Mouse (Mus musculus): ENCODE measurements around the gene Ect2. TPM values are rescaled to one million over a fixed set of nuclear protein-coding genes. Genes with fewer than 3 reads are reported as not detected.

Gene Ect2
- polyA plus RNA-seq, 1 experiment from 2014 or later, result 52.3 TPM

DNA sequence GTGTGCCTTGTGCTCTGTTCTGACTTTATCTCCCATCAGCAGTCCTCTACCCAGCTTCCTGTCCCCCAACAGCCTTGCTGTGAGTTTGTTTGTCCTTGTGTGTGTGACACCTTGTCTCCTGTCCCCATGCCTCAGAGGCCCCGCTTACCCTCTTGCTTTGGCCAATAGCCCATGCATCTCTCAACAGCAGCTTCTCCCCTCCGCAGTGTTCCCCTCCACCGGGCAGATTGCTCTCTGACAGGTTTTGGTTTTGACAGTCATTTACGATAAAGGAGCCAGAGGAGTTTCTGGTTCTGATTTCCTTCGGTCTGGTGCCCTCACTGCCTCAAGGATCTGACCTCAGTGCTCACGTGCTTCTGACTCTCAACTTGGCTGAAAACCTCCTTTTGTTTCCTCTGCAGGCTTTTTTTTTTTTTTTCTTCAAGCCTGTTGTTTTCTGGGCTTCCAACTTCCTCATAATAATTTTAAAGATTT lies 40.2 kb upstream of the Ect2 start:
- Histone ChIP-seq H3K4me1 (ENCODE audit: control insufficient read depth in 2 of 2, insufficient read depth in 2 of 2, low read length in 2 of 2) (peaks cover 31 to 52% of the 10 kb centered on the region in 2 experiments), H3K27ac (replicated peaks in 1 of 2; ENCODE audit: control insufficient read depth in 1 of 2, insufficient read depth in 1 of 2, low read depth in 2 of 2, low read length in 2 of 2) (peak overlapping the region; percentile 75 to 79), H3K9ac (ENCODE audit: low read length) (no peak overlapping the region), H3K4me3 (ENCODE audit: control insufficient read depth in 1 of 2, insufficient read depth in 1 of 2, low read depth in 1 of 2, low read length in 2 of 2) (no peak overlapping the region), H3K9me3 (ENCODE audit: control insufficient read depth, low read length) (no peaks in the 10 kb centered on the region), H3K4me2 (ENCODE audit: low read length) (peak overlapping the region; percentile 12; the same call in 1 of the 2 replicates), H3K36me3 (ENCODE audit: control insufficient read depth, insufficient read depth, low read length) (no peaks in the 10 kb centered on the region), H3K27me3 (ENCODE audit: control insufficient read depth, insufficient read depth, low read length) (no peaks in the 10 kb centered on the region)
- ATAC-seq (ENCODE audit: insufficient number of reproducible peaks, insufficient read depth, low FRiP score, low read depth), result peak; percentile 71
- 6% methylated on average over 6 of the region's 6 CpGs for WGBS

GRCm38 (mm10) chr3:27191856-27192255 lies 38.2 kb upstream of the Ect2 start:
- H3K36me3 ChIP-seq (ENCODE audit: control insufficient read depth, insufficient read depth, low read length), result no peaks in the 10 kb centered on the region
- no peak overlapping the region for H3K9ac ChIP-seq (ENCODE audit: low read length)
- peaks cover 31 to 52% of the 10 kb centered on the region in 2 experiments for H3K4me1 ChIP-seq (ENCODE audit: control insufficient read depth in 2 of 2, insufficient read depth in 2 of 2, low read length in 2 of 2)
- ATAC-seq (ENCODE audit: insufficient number of reproducible peaks, insufficient read depth, low FRiP score, low read depth), result no peak
- WGBS, result 45% methylated on average over 6 of the region's 6 CpGs
- H3K27me3 ChIP-seq (ENCODE audit: control insufficient read depth, insufficient read depth, low read length), result no peaks in the 10 kb centered on the region
- no peaks in the 10 kb centered on the region for H3K9me3 ChIP-seq (ENCODE audit: control insufficient read depth, low read length)
- no peak overlapping the region for H3K4me2 ChIP-seq (ENCODE audit: low read length)
- H3K27ac ChIP-seq (replicated peaks in 1 of 2; ENCODE audit: control insufficient read depth in 1 of 2, insufficient read depth in 1 of 2, low read depth in 2 of 2, low read length in 2 of 2), result peak overlapping the region; percentile 75 to 79
- no peak overlapping the region for H3K4me3 ChIP-seq (ENCODE audit: control insufficient read depth in 1 of 2, insufficient read depth in 1 of 2, low read depth in 1 of 2, low read length in 2 of 2)

GRCm38 (mm10) chr3:27190865-27191264 lies 37.2 kb upstream of the Ect2 start:
- H3K9me3 ChIP-seq (ENCODE audit: control insufficient read depth, low read length), result no peaks in the 10 kb centered on the region
- H3K36me3 ChIP-seq (ENCODE audit: control insufficient read depth, insufficient read depth, low read length), result no peaks in the 10 kb centered on the region
- WGBS, result 85% methylated on average over 4 of the region's 4 CpGs
- no peak overlapping the region for H3K4me2 ChIP-seq (ENCODE audit: low read length)
- ATAC-seq (ENCODE audit: insufficient number of reproducible peaks, insufficient read depth, low FRiP score, low read depth), result no peak
- H3K4me3 ChIP-seq (ENCODE audit: control insufficient read depth in 1 of 2, insufficient read depth in 1 of 2, low read depth in 1 of 2, low read length in 2 of 2), result no peak overlapping the region
- H3K9ac ChIP-seq (ENCODE audit: low read length), result no peak overlapping the region
- no peaks in the 10 kb centered on the region for H3K27me3 ChIP-seq (ENCODE audit: control insufficient read depth, insufficient read depth, low read length)
- H3K4me1 ChIP-seq (ENCODE audit: control insufficient read depth in 2 of 2, insufficient read depth in 2 of 2, low read length in 2 of 2), result peaks cover 31 to 52% of the 10 kb centered on the region in 2 experiments
- peak overlapping the region in 1 of 2 experiments; percentile 79; a peak in 1 of 4 replicates for H3K27ac ChIP-seq (replicated peaks in 1 of 2; ENCODE audit: control insufficient read depth in 1 of 2, insufficient read depth in 1 of 2, low read depth in 2 of 2, low read length in 2 of 2)

DNA sequence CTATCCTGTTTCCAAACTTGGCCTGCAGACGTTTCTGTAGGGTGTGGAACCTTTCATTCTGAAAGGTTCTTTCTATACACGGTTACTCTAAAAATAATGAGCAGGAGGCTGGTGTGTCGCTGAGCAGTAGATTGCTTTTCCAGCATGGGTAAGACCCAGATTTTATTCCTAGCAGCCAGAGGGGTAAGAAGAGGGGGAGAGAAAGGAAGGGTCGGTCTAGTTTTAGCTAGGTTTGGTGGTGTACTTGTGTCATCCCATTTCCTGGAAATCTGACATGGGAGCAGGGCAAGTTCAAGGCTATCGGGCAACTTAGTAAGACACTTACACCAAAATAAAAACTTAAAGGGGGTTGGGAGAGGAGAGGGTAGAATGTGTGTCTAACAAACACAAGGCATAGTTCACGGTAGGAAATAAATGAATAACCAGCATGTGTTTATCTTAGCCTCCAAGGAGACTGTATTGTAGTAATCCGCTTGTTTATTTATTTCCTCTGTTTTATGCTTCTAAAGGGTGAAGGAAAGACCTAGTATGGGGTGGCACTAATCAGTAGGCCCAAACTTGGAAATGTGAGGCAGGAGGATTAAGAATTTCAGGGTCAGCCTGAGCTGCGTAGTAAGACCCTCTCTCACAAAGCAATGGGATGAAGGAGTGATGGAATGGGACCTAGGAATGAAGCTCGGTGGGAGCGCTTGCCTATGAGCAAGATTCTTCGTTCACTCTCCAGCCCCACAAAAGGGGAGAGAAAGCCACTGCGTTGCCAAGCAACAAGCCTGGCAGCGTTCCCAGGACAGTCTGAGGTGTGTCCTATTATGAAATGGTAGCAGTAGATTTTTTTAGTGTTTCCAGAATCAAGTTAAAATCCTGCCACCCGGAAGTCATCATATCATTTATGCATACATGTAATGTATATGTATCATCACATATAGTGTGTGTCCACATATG lies 35.9 kb upstream of the Ect2 start:
- no peaks in the 10 kb centered on the region for H3K27me3 ChIP-seq (ENCODE audit: control insufficient read depth, insufficient read depth, low read length)
- peak overlapping the region; percentile 21; the same call in 1 of the 2 replicates for H3K4me2 ChIP-seq (ENCODE audit: low read length)
- H3K9ac ChIP-seq (ENCODE audit: low read length), result no peak overlapping the region
- no peak for ATAC-seq (ENCODE audit: insufficient number of reproducible peaks, insufficient read depth, low FRiP score, low read depth)
- peaks cover 31 to 52% of the 10 kb centered on the region in 2 experiments for H3K4me1 ChIP-seq (ENCODE audit: control insufficient read depth in 2 of 2, insufficient read depth in 2 of 2, low read length in 2 of 2)
- peaks cover 5% of the 10 kb centered on the region; the same call in 1 of the 2 replicates for H3K36me3 ChIP-seq (ENCODE audit: control insufficient read depth, insufficient read depth, low read length)
- H3K4me3 ChIP-seq (ENCODE audit: control insufficient read depth in 1 of 2, insufficient read depth in 1 of 2, low read depth in 1 of 2, low read length in 2 of 2), result no peak overlapping the region
- WGBS, result 45% methylated on average over 14 of the region's 14 CpGs
- no peaks in the 10 kb centered on the region for H3K9me3 ChIP-seq (ENCODE audit: control insufficient read depth, low read length)
- no peak overlapping the region for H3K27ac ChIP-seq (replicated peaks in 1 of 2; ENCODE audit: control insufficient read depth in 1 of 2, insufficient read depth in 1 of 2, low read depth in 2 of 2, low read length in 2 of 2)

DNA sequence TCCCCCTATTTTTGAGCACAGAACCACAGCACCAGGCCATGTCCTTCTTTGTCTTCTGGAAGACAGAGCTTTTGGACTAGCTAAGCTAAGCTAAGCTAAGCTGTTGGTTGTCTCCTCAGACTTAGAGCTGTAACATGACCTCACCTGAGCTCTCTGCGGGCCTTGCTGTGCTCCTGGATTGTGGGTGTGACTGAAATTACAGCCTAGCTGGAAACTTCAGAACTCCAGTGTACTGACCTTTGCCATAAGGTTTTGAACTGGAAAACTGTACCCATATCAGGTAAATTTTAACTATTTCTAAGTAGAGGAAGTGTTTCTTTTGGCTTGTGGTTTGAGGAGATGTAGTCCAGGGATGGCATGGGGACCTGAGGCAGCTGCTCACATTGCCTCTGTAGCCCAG lies 34.7 kb upstream of the Ect2 start:
- 70% methylated on average over 1 of the region's 1 CpGs for WGBS

DNA sequence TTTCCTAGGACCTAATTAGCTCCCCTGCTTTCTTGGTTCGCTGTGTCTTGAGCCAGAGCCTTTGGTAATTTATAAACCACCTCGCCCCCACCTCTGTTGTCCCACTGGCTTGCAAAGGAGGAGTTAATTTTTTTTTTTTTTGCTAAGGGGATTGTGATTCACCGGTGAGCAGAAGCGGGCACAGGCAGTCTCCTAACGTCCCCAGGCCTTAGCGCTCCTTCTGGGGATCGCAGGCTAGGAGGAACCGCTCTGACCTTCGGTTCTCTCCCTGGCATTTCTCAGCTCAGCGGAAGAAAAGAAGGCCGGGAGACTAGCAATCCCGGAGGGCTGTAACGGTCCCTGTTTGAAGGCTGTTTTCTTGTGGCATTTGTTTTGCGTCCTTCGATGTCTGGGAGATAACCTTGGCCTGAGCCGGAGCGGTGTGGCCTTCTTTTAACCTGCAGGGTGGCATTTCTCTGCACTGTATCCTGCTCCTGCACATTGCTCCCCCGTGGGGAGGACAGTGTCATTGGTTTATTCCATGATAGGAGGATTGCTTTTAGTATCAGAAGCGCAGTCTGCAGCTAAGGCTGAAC lies 30.0 kb upstream of the Ect2 start:
- Histone ChIP-seq H3K27ac (replicated peaks in 1 of 2; ENCODE audit: control insufficient read depth in 1 of 2, insufficient read depth in 1 of 2, low read depth in 2 of 2, low read length in 2 of 2) (peak overlapping the region; percentile 35 to 56), H3K36me3 (ENCODE audit: control insufficient read depth, insufficient read depth, low read length) (peaks cover 5% of the 10 kb centered on the region; the same call in 1 of the 2 replicates)

More for the DNA sequence above, 34.7 kb upstream of the Ect2 start:
- Histone ChIP-seq H3K27me3 (ENCODE audit: control insufficient read depth, insufficient read depth, low read length) (no peaks in the 10 kb centered on the region), H3K4me2 (ENCODE audit: low read length) (no peak overlapping the region), H3K4me3 (ENCODE audit: control insufficient read depth in 1 of 2, insufficient read depth in 1 of 2, low read depth in 1 of 2, low read length in 2 of 2) (no peak overlapping the region), H3K36me3 (ENCODE audit: control insufficient read depth, insufficient read depth, low read length) (peaks cover 5% of the 10 kb centered on the region; the same call in 1 of the 2 replicates), H3K9ac (ENCODE audit: low read length) (no peak overlapping the region), H3K27ac (replicated peaks in 1 of 2; ENCODE audit: control insufficient read depth in 1 of 2, insufficient read depth in 1 of 2, low read depth in 2 of 2, low read length in 2 of 2) (no peak overlapping the region), H3K9me3 (ENCODE audit: control insufficient read depth, low read length) (no peaks in the 10 kb centered on the region), H3K4me1 (ENCODE audit: control insufficient read depth in 2 of 2, insufficient read depth in 2 of 2, low read length in 2 of 2) (peaks cover 23 to 48% of the 10 kb centered on the region in 2 experiments)
- no peak for ATAC-seq (ENCODE audit: insufficient number of reproducible peaks, insufficient read depth, low FRiP score, low read depth)

GRCm38 (mm10) chr3:27182733-27183600 lies 29.3 kb upstream of the Ect2 start, which contains the start of gene Nceh1:
TSS of gene Nceh1 (plus strand) at chr3:27182965.
- peaks cover 5% of the 10 kb centered on the region; the same call in 1 of the 2 replicates for H3K36me3 ChIP-seq (ENCODE audit: control insufficient read depth, insufficient read depth, low read length)
- ATAC-seq (ENCODE audit: insufficient number of reproducible peaks, insufficient read depth, low FRiP score, low read depth), result peak; percentile 92
- 1% methylated on average over 54 of the region's 54 CpGs for WGBS
- H3K27ac ChIP-seq (replicated peaks in 1 of 2; ENCODE audit: control insufficient read depth in 1 of 2, insufficient read depth in 1 of 2, low read depth in 2 of 2, low read length in 2 of 2), result peak within 1 kb of the TSS; percentile 35 to 56
- no peaks in the 10 kb centered on the region for H3K9me3 ChIP-seq (ENCODE audit: control insufficient read depth, low read length)
- H3K27me3 ChIP-seq (ENCODE audit: control insufficient read depth, insufficient read depth, low read length), result no peaks in the 10 kb centered on the region
- peak within 1 kb of the TSS; percentile 80 for H3K9ac ChIP-seq (ENCODE audit: low read length)
- peaks cover 0 to 7% of the 10 kb centered on the region in 2 experiments; a peak in 1 of 4 replicates for H3K4me1 ChIP-seq (ENCODE audit: control insufficient read depth in 2 of 2, insufficient read depth in 2 of 2, low read length in 2 of 2)
- peak within 1 kb of the TSS; percentile 69 to 81 for H3K4me3 ChIP-seq (ENCODE audit: control insufficient read depth in 1 of 2, insufficient read depth in 1 of 2, low read depth in 1 of 2, low read length in 2 of 2)
- H3K4me2 ChIP-seq (ENCODE audit: low read length), result peak within 1 kb of the TSS; percentile 73

More for the DNA sequence above, 30.0 kb upstream of the Ect2 start:
- Histone ChIP-seq H3K27me3 (ENCODE audit: control insufficient read depth, insufficient read depth, low read length) (no peaks in the 10 kb centered on the region), H3K9me3 (ENCODE audit: control insufficient read depth, low read length) (no peaks in the 10 kb centered on the region), H3K4me1 (ENCODE audit: control insufficient read depth in 2 of 2, insufficient read depth in 2 of 2, low read length in 2 of 2) (peaks cover 0 to 7% of the 10 kb centered on the region in 2 experiments; a peak in 1 of 4 replicates), H3K4me2 (ENCODE audit: low read length) (peak overlapping the region; percentile 73), H3K9ac (ENCODE audit: low read length) (peak overlapping the region; percentile 80), H3K4me3 (ENCODE audit: control insufficient read depth in 1 of 2, insufficient read depth in 1 of 2, low read depth in 1 of 2, low read length in 2 of 2) (peak overlapping the region; percentile 69 to 81)
- WGBS, result 5% methylated on average over 19 of the region's 19 CpGs
- no peak for ATAC-seq (ENCODE audit: insufficient number of reproducible peaks, insufficient read depth, low FRiP score, low read depth)

All from heart, embryonic 14.5 days (tissue).